Mouse (Mus musculus) small intestine, adult 2 months (tissue): ENCODE data around the gene Aldh3b2. TPM values are rescaled to one million over a fixed set of nuclear protein-coding genes. Genes with fewer than 3 reads are reported as not detected.

Experiments used
- H3K27ac ChIP-seq: fragments of 200-500 bp; 2 replicates; pipeline ENCODE4 v1.5.1; 2012; ENCODE audit warnings: low read depth, low read length, control low read depth, inconsistent platforms; ENCODE audit not compliant: insufficient read depth
- H3K27me3 ChIP-seq: fragments of 200-500 bp; 2 replicates; pipeline ENCODE4 v1.6.1; 2012; ENCODE audit warnings: mild to moderate bottlenecking, moderate library complexity, low read length, inconsistent platforms; ENCODE audit not compliant: control insufficient read depth, insufficient read depth
- H3K36me3 ChIP-seq: fragments of 200-500 bp; 2 replicates; pipeline ENCODE4 v1.6.1; 2012; ENCODE audit warnings: mild to moderate bottlenecking, low read length, control low read depth, inconsistent platforms; ENCODE audit not compliant: control insufficient read depth, insufficient read depth
- H3K4me1 ChIP-seq: fragments of 200-500 bp; 2 replicates; pipeline ENCODE4 v1.6.1; 2012; ENCODE audit warnings: low read length, inconsistent platforms, mixed read lengths; ENCODE audit not compliant: control insufficient read depth, insufficient read depth, insufficient read length
- H3K4me3 ChIP-seq: fragments of 200-500 bp; 2 replicates; pipeline ENCODE4 v1.5.1; 2012; ENCODE audit warnings: low read depth, mild to moderate bottlenecking, control low read depth, inconsistent platforms, low read length, moderate library complexity
- CTCF ChIP-seq: fragments of 200-500 bp; IDR thresholded peaks from 2 replicates; pipeline ENCODE4 v1.5.1; 2012; ENCODE audit warnings: low read depth, mild to moderate bottlenecking, control low read depth, inconsistent platforms, low read length, moderate library complexity, mixed read lengths; ENCODE audit not compliant: insufficient replicate concordance, insufficient read length; ENCODE audit errors: extremely low read depth
- POLR2A ChIP-seq: fragments of 200-500 bp; IDR thresholded peaks from 2 replicates; pipeline ENCODE4 v1.6.1; 2012; ENCODE audit warnings: low read depth, mild to moderate bottlenecking, control low read depth, inconsistent platforms, low read length, moderate library complexity
- WGBS: fragments of 180-500 bp; shearing (Covaris S2); methylation state at CpG from one replicate; pipeline ENCODE4 v1.1.7; 2018; 5-methylcytosine and 5-hydroxymethylcytosine counted together
- polyA plus RNA-seq: library from polyadenylated mRNA; depleted of rRNA; stranded (reverse); fragments of >200 nt; gene quantifications from 2 replicates; pipeline ENCODE4 v1.2.3, GENCODE M21; 2012; rRNA removed

Gene Aldh3b2
- polyA plus RNA-seq = 0.55 and 1.5 TPM in 2 replicates

GRCm38 (mm10) chr19:3972229-3972628 is at the start of gene Aldh3b2:
Gene Aldh3b2 (plus strand): TSS chr19:3972328.
- peaks cover 18% of the 10 kb centered on the region for H3K4me1 ChIP-seq
- no peaks in the 10 kb centered on the region for H3K36me3 ChIP-seq
- H3K27me3 ChIP-seq = no peaks in the 10 kb centered on the region
- H3K27ac ChIP-seq = 0 out of 2 replicates have a peak within 1 kb of the TSS, but pooled peaks have one; percentile 3
- 18% methylated on average over 9 of the region's 9 CpGs for WGBS
- TF ChIP-seq POLR2A (no peak), CTCF (no peak)
- no peak within 1 kb of the TSS for H3K4me3 ChIP-seq

GRCm38 (mm10) chr19:3922661-3923371 is 49.3 kb upstream of the Aldh3b2 start:
- Histone ChIP-seq H3K27me3 (no peaks in the 10 kb centered on the region), H3K36me3 (no peaks in the 10 kb centered on the region), H3K27ac (peak overlapping the region; percentile 78), H3K4me1 (peaks cover 29% of the 10 kb centered on the region), H3K4me3 (no peak overlapping the region)
- WGBS = 26% methylated on average over 10 of the region's 10 CpGs
- no peak for TF ChIP-seq POLR2A
- no peak for TF ChIP-seq CTCF

- peak overlapping the region; percentile 78 for H3K27ac ChIP-seq
- no peaks in the 10 kb centered on the region for H3K27me3 ChIP-seq
- H3K4me1 ChIP-seq = peaks cover 33% of the 10 kb centered on the region
- TF ChIP-seq POLR2A (no peak), CTCF (no peak)
- H3K4me3 ChIP-seq = no peak overlapping the region
- WGBS = 48% methylated on average over 13 of the region's 13 CpGs
- no peaks in the 10 kb centered on the region for H3K36me3 ChIP-seq
These were observed 48.5 kb upstream of the Aldh3b2 start for GRCm38 (mm10) chr19:3923586-3923985.

- Histone ChIP-seq H3K36me3 (no peaks in the 10 kb centered on the region), H3K27me3 (no peaks in the 10 kb centered on the region), H3K4me3 (no peak overlapping the region), H3K4me1 (peaks cover 38% of the 10 kb centered on the region), H3K27ac (peak overlapping the region; percentile 78)
- WGBS = 78% methylated on average over 8 of the region's 8 CpGs
- TF ChIP-seq CTCF (no peak), POLR2A (no peak)
These were observed 47.9 kb upstream of the Aldh3b2 start for GRCm38 (mm10) chr19:3924190-3924589.

- Histone ChIP-seq H3K4me1 (peaks cover 44% of the 10 kb centered on the region), H3K4me3 (no peak overlapping the region), H3K36me3 (no peaks in the 10 kb centered on the region), H3K27me3 (no peaks in the 10 kb centered on the region), H3K27ac (no peak overlapping the region)
- TF ChIP-seq POLR2A = no peak
- no peak for TF ChIP-seq CTCF
- 73% methylated on average over 7 of the region's 7 CpGs for WGBS
These were observed 47.3 kb upstream of the Aldh3b2 start for GRCm38 (mm10) chr19:3924868-3925267.

- WGBS = 90% methylated on average over 6 of the region's 6 CpGs
- H3K36me3 ChIP-seq = no peaks in the 10 kb centered on the region
- no peak overlapping the region for H3K4me3 ChIP-seq
- H3K27ac ChIP-seq = no peak overlapping the region
- peaks cover 54% of the 10 kb centered on the region for H3K4me1 ChIP-seq
- H3K27me3 ChIP-seq = no peaks in the 10 kb centered on the region
- TF ChIP-seq CTCF (no peak), POLR2A (no peak)
These were observed 46.3 kb upstream of the Aldh3b2 start for GRCm38 (mm10) chr19:3925859-3926258.

DNA sequence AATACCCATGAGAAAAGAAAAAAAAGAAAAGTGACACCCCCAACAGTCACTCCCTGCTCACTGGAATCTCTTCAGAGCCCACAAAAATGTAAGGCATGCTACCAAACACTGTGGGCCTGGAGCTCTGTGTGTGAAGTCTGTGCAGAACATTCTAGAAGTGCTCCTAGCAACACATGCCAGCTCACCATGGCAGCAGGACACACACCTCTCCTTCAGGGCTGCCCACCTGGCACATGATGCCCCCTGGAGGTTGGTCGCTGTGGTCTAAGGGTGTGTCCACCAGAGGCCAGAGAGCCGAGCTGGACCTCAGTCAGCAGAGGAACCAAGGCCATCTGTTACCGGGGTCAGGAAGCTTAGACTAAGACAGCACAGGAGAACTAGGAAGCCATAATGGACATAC is 45.8 kb upstream of the Aldh3b2 start:
- Histone ChIP-seq H3K27me3 (no peaks in the 10 kb centered on the region), H3K4me1 (peaks cover 54% of the 10 kb centered on the region), H3K36me3 (no peaks in the 10 kb centered on the region), H3K4me3 (no peak overlapping the region), H3K27ac (no peak overlapping the region)
- no peak for TF ChIP-seq POLR2A
- no peak for TF ChIP-seq CTCF
- 47% methylated on average over 3 of the region's 3 CpGs for WGBS
